Mouse (Mus musculus) T-cell, adult 2 months (primary cell): Measurements from ENCODE around the gene Dab2.
A peak's percentile ranks its signal among the peaks of the same experiment; 100 is the strongest.

ENCODE experiments used
- DNase-seq: peaks from one replicate; pipeline ENCODE4 v3.0.0; 2022; ENCODE audit warnings: low spot score

Dab2 gene

GRCm38 (mm10) chr15:6325443-6325842 lies 25.9 kb downstream of the Dab2 start:
- DNase-seq: no peak

- no peak for DNase-seq
These were observed 26.4 kb downstream of the Dab2 start for GRCm38 (mm10) chr15:6326011-6326410.

DNA sequence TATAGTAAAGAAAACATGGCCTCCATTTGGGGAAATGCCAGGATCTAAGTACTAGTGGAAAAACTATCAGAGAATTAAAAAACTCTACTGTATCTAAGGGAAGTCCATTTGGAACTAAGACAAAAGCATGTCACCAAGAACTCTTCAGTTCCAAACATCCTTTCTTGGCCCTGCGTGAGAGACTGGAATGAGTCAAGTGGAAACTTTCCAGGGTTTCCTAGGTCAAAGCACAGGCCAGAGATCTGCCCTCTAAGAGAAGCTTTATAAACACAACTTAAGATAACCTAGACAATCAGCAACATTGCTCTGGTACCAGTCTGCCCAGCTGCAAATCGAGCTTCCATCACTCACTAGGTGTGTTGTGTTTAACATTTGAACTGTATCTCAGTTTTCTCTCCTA lies 31.8 kb downstream of the Dab2 start:
- no peak for DNase-seq

DNA sequence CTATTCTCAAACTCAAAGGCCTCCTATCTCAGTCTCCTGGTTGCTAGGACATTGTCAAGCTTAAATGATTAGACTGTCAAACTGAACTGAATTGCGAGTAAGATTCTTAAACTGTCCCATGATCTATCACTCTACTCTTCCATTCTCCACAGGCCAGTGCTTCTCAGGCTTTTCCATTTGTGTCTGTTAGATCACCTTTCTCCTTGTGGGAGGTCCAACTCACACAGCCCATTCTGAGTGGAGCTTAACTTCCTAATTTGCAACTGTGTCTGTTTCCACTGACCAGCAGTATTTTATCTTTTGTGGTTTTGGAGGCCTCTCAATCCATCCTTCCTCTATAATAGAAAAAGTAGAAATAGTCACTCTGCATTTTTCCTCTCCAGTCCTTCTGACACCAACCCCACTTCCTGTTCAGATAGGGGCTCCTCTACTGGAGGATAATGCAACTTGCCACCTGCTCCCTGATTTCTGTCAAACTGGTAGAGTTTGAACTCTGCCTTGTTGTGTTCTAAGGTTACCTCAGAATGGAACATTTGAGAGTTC lies 35.1 kb downstream of the Dab2 start:
- no peak for DNase-seq

GRCm38 (mm10) chr15:6339767-6340166 lies 40.2 kb downstream of the Dab2 start:
- no peak for DNase-seq

DNA sequence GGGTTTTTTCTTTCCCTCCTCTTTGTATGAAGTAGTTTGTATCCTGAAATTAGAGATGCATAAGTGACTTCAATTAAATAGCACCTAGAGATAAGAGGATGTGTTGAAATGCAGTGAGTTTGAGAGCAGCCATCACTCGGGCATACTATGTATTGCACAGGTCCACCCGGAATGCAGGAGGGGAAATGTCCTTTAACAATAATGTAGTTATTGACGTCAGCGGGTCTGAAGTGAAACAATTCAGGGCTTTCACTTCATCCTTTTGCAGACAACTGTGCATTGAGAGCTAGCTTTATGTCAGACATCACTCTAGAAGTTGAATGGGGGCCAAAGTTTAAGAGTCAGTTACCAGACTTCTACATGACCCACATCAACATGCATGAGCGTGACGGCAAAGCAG lies 40.8 kb downstream of the Dab2 start:
- DNase-seq: no peak

DNA sequence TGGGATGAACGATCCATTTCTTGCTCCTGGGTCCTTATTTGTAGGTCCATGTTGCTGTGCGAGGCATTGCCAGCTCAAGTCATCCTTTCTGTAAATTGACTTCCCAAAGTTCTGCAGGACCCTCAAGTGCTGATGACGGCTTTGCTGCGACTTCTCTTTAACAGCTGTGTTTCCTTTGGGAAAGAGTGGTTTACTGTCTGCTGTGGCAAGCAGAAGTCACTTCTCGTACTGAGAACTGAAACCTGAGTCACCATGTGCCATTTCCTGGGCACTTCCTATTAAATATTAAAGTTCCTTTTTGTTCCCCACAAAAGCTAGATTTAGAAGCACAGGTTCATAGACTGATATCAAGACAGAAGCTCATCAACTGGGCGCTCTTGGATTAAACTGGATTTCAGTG lies 41.8 kb downstream of the Dab2 start:
- no peak for DNase-seq

GRCm38 (mm10) chr15:6353901-6354300 lies 54.3 kb downstream of the Dab2 start:
- no peak for DNase-seq

GRCm38 (mm10) chr15:6359859-6360258 lies 60.3 kb downstream of the Dab2 start:
- no peak for DNase-seq

DNA sequence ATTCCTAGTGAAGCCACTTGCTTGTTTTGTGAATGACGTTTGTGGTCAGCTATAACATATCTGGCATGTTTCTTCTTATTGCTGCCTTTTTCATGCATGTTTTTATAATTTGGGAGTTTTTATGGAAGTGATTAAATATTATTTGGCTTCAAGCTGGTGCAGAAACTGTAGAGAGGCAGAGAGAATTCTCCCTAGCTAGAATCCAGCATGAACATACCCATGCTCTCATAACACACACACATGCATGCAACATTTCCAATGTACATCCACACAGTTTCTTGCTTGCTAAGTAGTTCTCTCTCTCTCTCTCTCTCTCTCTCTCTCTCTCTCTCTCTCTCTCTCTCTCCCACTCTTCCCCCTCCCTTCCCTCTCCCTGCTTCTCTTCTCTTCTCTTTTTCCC lies 70.4 kb downstream of the Dab2 start:
- no peak for DNase-seq

DNA sequence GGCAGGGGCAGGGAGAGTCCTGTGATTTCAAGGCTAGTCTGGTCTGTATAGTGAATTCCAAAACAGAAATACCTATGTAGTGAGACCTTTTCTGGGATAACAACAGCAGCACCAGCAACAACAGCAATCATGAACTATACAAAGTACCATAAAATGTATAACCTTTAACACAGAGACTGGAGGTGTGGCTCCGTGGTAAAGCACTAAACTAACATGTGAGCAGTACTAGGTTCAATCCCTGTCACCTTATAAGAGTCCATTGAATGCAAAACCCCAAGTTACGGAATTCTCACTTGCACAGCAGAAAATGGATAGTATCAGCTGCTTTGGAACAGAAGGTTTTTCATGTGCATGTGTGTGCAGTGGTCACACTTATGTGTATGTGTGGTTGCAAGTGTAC lies 71.9 kb downstream of the Dab2 start:
- DNase-seq: no peak

GRCm38 (mm10) chr15:6375016-6375415 lies 75.4 kb downstream of the Dab2 start:
- DNase-seq: no peak

GRCm38 (mm10) chr15:6376001-6376400 lies 76.4 kb downstream of the Dab2 start:
- no peak for DNase-seq

DNA sequence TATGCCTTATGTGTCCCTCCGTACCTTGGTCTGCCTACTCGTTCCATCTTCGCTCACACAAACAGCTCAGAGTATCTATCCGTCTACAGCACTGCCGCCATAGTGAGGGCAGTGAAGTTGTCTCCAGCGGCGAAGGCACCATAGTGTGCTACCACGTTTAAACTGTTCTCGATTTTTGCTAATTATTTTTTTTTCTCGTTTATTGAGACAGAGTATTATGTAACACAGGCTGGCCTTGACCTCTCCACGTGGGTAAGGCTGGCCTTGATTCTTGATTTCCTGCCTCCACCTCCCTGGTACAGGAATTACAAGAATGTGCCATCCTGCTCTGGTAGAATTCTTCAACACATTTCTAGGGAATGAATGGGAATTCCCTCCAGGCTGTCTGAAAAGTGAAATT lies 77.2 kb downstream of the Dab2 start:
- DNase-seq: no peak

DNA sequence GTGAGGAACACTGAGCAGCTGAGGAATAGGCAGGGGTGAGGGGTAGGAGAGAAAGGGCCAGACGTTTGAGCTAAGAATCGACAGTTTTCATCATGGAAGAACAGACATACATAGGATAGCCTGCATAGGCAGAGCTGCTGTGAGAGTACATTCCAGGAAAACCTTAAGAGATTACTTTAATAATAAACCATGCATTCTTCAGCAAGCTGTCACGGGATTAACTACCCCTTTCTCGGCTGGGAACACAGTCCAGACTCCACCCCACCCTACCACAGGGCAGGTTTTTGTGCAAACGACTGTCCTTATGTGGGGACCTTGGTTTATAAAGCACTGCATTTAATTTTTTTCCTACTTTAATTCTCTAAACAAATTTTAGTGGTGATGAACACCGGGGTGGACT lies 84.4 kb downstream of the Dab2 start:
- DNase-seq: no peak

DNA sequence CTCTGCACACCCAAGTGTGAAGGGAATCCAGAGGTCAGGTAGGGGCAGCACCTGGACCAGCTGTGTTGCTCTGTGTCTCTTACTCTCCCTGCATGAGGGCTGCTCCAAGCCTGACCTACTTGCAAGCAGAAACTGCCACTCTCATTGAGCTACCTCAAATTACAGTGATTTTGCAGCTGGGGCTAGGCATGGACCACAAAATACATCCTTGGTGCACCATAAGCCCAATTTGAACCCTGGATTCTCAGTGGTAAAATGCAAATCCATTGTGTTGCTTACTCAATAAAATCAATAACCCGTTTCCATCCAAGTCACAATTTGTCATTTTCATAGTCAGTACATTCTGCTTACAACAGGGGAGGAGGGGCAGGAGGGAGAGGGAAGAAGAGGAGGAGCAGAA lies 85.7 kb downstream of the Dab2 start:
- no peak for DNase-seq

GRCm38 (mm10) chr15:6386159-6386951 lies 86.8 kb downstream of the Dab2 start:
- DNase-seq: peak; percentile 1

DNA sequence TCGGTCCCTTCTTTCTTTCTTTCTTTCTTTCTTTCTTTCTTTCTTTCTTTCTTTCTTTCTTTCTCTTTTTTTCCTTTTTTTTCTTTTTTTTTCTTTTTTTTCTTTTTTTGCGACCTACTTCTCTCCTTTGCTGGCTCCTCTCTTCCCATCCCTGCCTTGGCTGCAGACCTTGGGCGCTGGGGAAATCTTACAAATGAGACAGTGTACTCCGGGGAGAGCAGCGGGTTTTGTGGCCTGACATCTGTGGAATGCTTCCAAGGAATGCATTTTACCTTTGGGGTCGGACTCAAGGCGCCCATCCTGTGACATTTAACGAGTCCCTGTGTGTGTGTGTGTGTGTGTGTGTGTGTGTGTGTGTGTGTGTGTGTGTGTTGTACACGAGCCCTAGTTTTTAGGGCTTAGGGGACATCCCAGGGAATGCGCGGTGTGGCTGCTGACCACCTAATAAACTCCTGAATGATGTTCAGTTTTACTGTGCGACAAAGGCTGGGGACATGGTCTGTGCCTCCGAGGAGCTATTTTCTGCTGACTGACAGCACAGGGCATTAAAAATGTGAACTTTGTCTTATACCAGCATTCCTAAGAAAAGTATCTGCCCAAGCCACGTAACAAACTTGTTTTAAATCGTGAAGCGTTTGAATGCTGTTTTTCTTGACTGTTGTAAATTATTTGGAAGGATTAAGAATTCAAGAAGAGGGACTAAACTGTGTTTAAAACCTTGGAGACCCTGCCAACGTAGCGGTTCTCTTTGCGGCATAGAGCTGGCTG lies 87.6 kb downstream of the Dab2 start:
- DNase-seq: no peak

- DNase-seq: no peak
These were observed 88.1 kb downstream of the Dab2 start for GRCm38 (mm10) chr15:6387729-6388070.

- DNase-seq: no peak
These were observed 88.6 kb downstream of the Dab2 start for GRCm38 (mm10) chr15:6388146-6388545.

GRCm38 (mm10) chr15:6388631-6389030 lies 89.0 kb downstream of the Dab2 start:
- DNase-seq: no peak

DNA sequence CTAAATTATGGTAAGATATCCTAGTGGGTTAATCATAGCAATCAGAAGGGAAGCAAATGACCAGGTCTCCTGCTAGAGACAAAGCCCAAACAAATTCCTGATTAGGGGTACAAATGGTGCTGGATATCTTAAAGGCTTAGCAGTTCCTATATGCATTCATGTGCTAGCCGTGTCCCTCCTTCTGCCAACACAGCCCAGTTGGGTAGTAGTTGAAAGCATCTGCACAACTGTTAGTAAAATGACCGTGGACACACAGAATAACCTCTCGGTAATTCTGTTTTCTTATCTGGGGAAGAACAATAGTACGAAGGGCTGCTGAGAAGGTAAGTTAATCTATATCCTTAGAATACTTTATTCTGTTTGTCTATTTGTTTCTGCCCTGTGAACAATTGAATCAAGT lies 90.5 kb downstream of the Dab2 start:
- no peak for DNase-seq

- no peak for DNase-seq
These were observed 91.1 kb downstream of the Dab2 start for GRCm38 (mm10) chr15:6390657-6391056.
